Mouse (Mus musculus) splenic B cell, adult 2 months (primary cell): ENCODE data around the gene Hbs1l.

Source experiments
- DNase-seq: peaks from one replicate; pipeline ENCODE4 v3.0.0-alpha.2; 2011; ENCODE audit warnings: low read depth, low spot score
- H3K27me3 ChIP-seq: 2 replicates; pipeline ENCODE4 v1.6.1; 2012; ENCODE audit warnings: mild to moderate bottlenecking, low read length, moderate library complexity, mixed read lengths; ENCODE audit not compliant: control insufficient read depth, poor library complexity, insufficient read depth, severe bottlenecking
- H3K36me3 ChIP-seq: 2 replicates; pipeline ENCODE4 v1.6.1; 2012; ENCODE audit warnings: mild to moderate bottlenecking, low read length, moderate library complexity, mixed read lengths; ENCODE audit not compliant: control insufficient read depth, poor library complexity, insufficient read depth, severe bottlenecking

Gene Hbs1l

DNA sequence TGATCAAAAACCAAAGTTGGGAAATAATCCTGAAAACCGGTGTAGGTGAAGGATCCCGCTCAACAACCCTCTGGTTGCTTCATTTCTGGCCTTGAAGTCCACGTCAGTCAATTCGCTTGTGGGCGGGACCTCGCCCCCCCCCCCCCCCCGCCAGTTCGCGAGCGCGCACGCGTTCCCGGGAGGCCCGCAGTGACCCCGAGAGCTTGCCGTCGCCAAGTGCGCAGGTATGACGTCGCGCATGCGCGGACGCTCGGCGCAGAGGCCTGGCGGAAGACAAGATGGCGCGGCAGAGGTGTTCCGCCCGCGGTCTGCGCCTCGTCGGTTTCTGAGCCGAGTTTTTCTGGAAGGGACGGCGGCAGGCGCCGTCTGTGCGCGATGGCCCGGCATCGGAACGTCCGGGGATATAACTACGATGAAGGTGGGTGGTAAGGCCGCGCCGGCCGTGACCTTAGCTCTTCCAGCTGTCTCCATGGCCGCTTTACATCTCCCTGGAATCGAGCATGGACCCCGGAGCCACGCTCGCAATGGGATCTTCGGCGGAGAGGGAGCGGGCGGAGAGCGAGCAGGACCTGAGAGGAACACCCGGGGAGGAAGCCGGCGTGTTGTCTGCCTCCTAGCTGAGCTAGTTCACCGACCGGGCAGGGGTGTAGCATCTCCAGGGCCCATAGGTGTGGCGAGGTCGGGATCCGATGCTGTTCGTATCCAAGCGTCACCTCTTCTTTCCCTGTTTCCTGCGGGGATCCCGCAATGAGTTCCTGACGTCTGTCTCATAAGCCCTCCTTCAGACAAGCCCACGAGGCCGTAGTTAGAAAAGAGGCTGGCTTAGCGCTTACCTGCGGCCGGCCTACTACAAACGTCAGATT is at the start of gene Hbs1l:
Gene Hbs1l, plus strand, starts transcription at position 221 of the 863 bp plus-strand sequence.
- peak; percentile 98 for DNase-seq
- H3K36me3 ChIP-seq, result 0 out of 2 replicates have a peak, but pooled peaks cover 5% of the 10 kb centered on the region
- H3K27me3 ChIP-seq, result no peaks in the 10 kb centered on the region

DNA sequence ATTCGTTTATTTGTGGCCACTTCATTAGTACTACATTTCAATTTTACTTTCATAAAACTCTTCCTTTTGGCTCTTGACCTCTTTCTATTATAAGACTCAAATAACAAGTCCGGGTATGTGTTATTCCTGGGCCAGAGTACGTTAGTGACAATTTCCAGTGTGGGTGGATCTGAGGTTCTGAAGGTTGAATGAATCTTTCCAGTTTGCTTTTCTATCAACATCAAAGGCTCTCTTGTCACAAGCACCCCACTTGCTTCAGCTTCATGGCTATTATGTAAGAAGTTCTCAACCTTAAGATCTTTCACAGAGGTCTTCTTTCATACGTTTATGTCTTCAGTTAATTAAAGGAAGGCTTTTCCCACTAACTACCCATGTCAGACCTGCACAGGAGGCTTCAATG is 47.2 kb upstream of the Hbs1l start:
- no peaks in the 10 kb centered on the region for H3K36me3 ChIP-seq
- no peaks in the 10 kb centered on the region for H3K27me3 ChIP-seq
- DNase-seq, result no peak

DNA sequence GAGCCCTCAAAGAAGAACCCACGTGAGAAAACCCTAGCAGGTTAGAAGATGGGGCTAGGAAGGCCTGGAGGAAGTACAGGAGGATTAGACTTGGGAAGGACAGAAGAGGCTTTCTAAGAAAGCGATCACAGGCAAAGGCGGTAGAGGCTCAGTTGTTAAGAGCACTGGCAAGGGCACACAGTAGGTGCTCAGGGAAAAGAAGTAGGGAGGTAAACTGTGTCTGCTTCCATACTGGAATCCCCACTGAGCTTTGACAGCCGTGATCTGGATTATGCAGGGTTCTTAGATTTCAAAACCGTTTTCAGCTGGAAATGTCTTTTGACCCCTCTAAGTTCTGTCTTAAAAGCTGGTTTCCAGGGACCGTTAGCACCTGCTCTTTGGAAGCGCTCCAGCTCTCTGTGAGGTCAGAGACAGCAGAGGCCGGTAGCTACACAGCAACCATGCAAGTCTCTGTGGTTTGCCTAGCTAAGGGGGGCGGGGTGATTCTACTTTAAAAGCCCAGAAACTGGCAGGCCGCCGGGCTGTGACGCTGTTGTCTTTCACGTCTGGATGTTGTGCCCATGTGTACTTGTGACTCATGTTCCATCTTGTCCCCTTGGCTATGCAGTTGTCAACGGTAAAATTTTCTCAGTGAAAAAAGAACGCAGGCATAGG is 43.8 kb upstream of the Hbs1l start:
- no peaks in the 10 kb centered on the region for H3K36me3 ChIP-seq
- peak; percentile 38 for DNase-seq
- H3K27me3 ChIP-seq, result no peaks in the 10 kb centered on the region

DNA sequence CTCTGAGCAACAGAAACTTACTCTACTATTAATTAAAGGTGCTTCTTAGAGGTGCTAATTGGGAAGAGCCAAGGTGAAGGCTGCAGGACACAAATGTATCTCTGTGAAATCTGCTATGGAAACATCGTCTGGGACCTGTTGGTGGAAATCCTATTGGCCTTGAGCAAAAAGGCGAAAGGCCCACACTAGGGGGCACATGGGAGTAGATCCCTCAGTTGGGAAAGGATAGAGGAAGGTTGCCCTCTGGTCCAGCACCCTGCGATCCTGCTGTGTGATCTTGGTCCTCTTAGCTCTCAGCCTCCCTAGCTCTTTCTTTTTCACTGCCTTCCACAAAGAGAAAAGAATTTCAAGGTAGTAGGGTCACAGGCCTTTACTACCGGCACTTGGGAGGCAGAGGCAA is 43.0 kb upstream of the Hbs1l start:
- DNase-seq, result no peak
- Histone ChIP-seq H3K36me3 (no peaks in the 10 kb centered on the region), H3K27me3 (no peaks in the 10 kb centered on the region)

DNA sequence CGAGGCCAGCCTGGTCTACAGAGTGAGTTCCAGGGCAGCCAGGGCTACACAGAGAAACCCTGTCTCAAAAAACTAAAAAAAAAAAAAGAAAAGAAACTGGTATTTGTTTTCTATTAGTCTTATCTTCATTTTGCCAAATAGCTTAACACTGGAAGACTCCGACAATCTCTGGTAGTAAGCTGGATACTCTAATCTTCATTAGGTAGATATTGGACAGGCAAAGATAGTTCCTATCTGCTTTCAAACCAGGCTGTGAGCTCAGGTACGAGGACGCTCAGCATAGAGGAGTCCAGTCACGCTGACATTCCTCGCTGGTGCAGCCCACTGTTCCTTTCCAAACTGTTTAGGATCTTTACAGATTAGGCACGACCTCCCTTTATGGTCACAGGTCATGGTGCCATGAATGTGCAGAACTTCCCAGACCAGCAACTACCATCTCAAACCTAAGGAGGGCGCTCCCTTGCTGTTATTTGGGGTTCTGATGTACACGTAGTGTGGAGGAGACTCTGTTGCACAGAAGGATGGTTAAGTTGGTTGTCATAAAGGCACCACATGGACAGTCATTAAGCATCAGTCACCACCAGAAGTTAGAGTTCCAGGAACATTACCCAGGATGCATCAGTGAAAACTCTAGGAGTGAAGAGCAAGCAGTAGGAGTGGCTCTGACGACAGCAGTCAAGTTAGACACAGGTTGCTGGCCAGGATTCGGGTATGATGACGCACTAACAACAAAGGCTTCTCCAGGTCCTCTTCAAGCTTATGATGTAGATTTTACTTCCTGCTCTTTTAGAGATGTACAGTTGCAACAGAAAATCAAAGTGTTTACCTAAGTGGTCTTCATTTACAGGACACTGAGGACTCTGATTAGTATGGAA is 41.3 kb upstream of the Hbs1l start:
- Histone ChIP-seq H3K36me3 (no peaks in the 10 kb centered on the region), H3K27me3 (no peaks in the 10 kb centered on the region)
- no peak for DNase-seq

DNA sequence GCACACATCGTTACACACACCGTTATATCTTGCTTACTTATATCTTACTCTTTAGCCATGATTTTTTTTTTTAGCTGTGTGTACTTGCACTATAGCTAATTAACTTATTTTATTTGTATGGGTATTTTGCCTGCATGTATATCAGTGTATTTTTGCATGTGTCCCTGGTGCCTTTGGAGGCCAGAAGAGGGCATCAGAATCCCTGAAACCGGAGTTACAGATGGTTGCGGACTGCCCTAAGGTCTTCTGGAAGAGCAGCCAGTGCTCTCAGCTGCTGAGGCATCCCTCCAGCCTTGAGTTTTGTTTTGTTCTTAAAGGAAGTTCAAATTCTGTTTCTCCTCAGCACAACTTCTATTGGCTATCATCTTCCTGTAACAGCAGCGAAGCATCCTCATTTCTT is 38.5 kb upstream of the Hbs1l start:
- no peak for DNase-seq
- no peaks in the 10 kb centered on the region for H3K36me3 ChIP-seq

DNA sequence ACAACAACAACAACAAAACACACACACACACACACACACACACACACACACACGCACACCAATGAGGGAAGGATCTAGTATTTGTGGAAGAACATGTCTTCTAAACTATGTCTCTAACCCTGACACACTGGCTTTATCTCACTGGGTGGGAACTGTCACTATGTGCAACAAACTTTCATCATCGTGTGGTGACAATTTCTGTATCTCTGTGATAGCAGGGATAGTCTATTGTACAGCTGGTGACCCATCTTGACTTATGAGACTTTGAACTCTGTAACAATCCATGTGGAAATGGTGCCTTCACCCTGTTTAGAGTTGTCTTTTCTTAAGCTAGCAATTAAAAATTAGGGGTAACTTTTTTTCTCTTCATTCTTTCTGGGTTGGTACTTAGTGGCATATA is 36.1 kb upstream of the Hbs1l start:
- DNase-seq, result no peak
- Histone ChIP-seq H3K27me3 (no peaks in the 10 kb centered on the region), H3K36me3 (no peaks in the 10 kb centered on the region)

More for the DNA sequence above, 38.5 kb upstream of the Hbs1l start:
- no peaks in the 10 kb centered on the region for H3K27me3 ChIP-seq

DNA sequence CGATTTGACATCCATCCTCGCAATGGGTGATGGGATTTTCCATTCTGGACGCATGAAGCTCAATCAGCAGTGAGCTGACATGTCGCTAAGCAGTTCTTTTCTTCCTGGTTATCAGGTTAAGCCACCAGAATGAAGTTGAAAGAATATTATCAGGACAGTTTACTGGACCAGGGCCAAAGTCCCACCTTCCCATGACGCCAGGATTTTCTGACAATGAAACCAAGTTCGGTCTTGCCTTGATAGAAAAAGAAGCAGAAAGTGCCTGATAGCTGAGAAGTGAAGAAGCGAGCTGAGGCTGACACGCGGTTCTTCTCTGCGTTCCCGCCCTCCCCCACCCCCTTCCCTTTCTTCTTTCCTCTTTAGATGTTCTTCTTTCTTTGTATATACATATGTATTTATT is 30.6 kb upstream of the Hbs1l start:
- Histone ChIP-seq H3K36me3 (no peaks in the 10 kb centered on the region), H3K27me3 (no peaks in the 10 kb centered on the region)
- DNase-seq, result no peak

DNA sequence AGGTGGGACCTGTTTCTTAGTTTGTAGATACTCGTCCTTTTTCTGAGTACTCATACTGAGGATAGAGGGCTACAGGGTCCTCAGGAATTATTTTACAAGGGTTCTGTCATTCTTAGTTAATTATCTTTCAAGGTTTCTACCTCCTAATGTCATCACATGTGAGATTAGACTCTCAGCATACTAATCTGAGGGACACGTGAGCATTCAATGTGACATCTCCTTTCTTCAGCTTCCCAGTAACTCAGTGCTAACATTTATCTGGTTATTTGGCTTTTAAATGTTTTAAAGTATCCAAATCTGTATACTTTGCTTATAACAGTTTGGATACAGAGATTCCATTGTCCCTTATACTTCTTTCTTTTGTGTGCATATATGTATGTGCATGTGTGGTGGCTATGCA is 28.3 kb upstream of the Hbs1l start:
- Histone ChIP-seq H3K36me3 (no peaks in the 10 kb centered on the region), H3K27me3 (no peaks in the 10 kb centered on the region)
- DNase-seq, result no peak

DNA sequence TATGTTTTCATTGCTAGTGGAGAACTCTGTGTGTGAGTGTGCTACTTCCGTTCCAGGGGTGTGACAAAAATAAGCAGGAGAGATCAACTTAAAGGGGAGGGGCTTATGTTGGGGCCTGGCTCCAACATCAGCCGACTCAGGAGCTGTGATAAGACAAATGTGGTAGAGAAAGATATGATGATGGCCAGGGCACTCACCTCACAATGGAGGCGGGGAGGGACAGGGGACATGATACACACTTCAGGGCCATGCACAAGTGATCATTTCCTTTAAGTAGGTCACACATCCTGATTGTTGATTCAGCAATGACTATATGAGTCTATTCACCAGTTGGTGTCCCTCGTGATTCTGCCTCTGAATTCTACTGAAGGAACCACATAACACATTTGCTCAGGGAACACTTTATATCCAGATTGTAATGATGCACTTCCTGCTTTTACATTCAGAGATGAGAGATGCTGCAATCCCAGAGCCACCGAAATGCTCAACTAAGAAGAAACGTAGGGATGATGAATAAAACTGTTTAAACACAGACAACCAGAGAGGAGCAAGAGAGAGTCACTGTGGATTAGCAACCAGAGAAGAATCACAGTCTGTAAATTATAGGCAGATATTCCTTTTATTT is 26.9 kb upstream of the Hbs1l start:
- Histone ChIP-seq H3K36me3 (no peaks in the 10 kb centered on the region), H3K27me3 (no peaks in the 10 kb centered on the region)
- DNase-seq, result no peak

DNA sequence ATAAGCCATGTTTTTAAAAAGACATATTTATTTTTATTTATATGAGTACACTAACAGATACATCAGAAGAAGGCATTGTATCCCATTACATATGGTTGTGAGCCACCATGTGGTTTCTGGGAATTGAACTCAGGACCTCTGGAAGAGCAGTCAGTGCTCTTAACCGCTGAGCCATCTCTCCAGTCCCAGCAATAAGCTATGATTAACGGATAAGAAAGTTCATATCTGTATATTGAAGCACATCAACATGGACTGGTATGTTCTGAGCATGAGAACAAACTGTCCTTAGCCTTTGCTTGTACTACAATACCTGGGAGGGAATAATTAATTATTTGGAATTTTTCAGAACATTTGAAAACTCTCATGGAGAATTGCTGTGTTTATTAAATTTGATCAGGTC is 25.9 kb upstream of the Hbs1l start:
- DNase-seq, result no peak
- no peaks in the 10 kb centered on the region for H3K36me3 ChIP-seq
- H3K27me3 ChIP-seq, result no peaks in the 10 kb centered on the region

DNA sequence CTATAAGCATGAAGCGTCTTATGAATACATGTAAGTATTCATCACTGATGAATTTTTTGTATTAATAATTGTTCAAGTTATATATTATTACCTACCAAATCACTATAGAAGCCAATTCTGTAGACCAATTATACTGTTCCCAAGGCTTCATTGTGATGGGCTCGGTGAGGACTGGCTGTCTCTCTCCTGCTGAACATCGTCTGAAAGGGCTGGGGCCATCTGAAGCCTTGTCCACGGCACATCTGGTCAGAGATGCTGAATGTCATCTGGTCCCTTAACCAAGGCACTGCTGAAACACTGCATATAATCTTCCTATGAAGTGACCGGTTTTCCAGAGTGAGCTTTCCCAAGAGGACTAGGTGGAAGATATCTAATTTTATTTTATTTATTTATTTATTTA is 24.9 kb upstream of the Hbs1l start:
- Histone ChIP-seq H3K27me3 (no peaks in the 10 kb centered on the region), H3K36me3 (no peaks in the 10 kb centered on the region)
- DNase-seq, result no peak

DNA sequence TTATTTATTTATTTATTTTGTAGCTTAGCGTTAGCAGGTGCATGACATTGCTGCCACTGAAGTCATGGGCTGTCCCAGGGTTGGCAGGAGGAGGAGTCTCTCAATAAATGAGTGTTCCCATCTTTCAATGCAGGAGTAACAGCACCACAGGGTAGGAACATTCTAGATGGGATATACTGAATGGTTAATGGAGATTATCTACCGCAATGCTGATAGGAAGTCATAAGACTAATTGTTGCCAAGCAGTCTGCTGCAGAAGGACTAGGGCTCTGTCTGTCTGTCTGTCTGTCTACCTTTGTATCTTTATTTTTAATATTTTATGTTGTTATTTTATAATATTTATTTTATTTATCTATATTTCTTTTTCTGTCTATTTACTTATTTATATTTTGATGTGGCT is 24.5 kb upstream of the Hbs1l start:
- H3K27me3 ChIP-seq, result no peaks in the 10 kb centered on the region
- H3K36me3 ChIP-seq, result no peaks in the 10 kb centered on the region
- DNase-seq, result no peak

DNA sequence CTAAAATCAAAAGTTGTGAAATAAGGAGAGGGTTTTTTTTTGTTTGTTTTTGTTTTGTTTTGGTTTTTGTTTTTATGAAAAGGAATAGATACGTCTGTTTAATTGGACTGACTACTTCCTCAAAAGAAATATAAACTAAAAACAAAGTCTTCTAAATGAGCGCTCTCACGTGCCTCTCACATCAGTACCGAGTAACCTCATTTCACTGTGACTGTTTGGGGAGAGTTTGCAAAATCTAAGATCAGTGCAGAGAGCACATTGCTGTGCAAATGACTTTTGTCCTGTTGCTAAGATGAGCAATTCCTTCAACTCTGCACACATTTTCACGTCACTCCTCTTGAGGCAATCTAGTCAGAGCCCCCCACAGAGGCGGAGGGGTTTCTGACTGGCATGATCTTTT is 24.0 kb upstream of the Hbs1l start:
- no peaks in the 10 kb centered on the region for H3K27me3 ChIP-seq
- DNase-seq, result no peak
- H3K36me3 ChIP-seq, result no peaks in the 10 kb centered on the region
